Mouse (Mus musculus) right cerebral cortex, postnatal 25 days (tissue): ENCODE measurements around the gene Zdhhc19.

Source experiments
- DNase-seq: peaks from one replicate; pipeline ENCODE4 v3.0.0; 2022

Zdhhc19 gene

DNA sequence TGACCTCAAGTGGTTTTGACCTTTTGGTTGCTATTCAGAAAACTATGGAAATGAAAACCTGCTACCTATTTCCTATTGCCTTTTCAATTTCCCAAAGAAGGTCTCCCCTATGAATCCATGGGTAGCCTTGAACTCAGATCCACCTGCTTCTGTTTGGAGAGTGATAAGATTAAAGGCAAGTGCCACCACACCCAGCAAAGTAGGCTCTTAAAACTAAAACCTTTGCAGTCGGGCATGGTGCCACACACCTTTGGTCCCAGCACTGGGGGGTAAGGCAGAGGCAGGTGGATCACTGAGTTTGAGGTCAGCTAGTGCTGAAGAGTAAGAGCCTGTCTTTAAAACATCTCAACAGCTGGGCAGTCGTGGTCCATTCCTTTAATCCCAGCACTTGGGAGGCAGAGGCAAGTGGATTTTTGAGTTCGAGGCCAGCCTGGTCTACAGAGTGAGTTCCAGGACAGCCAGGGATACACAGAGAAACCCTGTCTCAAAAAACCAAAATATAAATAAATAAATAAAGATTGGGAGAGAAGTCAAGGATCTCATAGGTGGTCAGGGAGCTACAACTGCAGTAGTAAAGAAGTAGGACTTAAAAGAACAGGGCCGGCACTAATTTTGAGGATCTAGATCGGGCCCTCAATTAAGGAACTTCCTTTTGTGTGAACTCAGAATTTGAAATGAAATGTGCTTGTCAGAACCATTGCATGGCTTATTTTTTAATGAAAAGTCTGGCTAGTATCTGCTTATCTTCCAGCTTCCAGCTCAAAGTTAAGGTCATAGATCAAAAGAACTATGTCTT, 114.6 kb downstream of the Zdhhc19 start:
- DNase-seq = no peak
